Comparison of ENCODE assay signal across 8 mouse cellular contexts in genomic region chr11:62643011-62643631, GRCm38 (mm10). TPM values are rescaled to one million over a fixed set of nuclear protein-coding genes. Genes with fewer than 3 reads are reported as not detected.
DNase-seq lines count a peak whose midpoint lies in the region; ATAC-seq and TF ChIP-seq lines count a peak whose summit lies in the region.

No protein-coding gene starts in this region.

- H3K4me1 ChIP-seq in spleen, adult 2 months (ENCODE audit: control insufficient read depth, insufficient read depth, insufficient read length), result peaks cover 27% of the 10 kb centered on the region
- peaks cover 33% of the 10 kb centered on the region for H3K4me1 ChIP-seq in lung, embryonic 14.5 days (ENCODE audit: insufficient read depth)
- H3K4me1 ChIP-seq in stomach, embryonic 16.5 days (ENCODE audit: control insufficient read depth, insufficient read depth, low read length), result peaks cover 47% of the 10 kb centered on the region

- H3K36me3 ChIP-seq in spleen, adult 2 months (ENCODE audit: control insufficient read depth, insufficient read depth, low read length), result no peaks in the 10 kb centered on the region
- no peaks in the 10 kb centered on the region for H3K36me3 ChIP-seq in lung, embryonic 14.5 days (ENCODE audit: insufficient read depth)
- no peaks in the 10 kb centered on the region for H3K36me3 ChIP-seq in stomach, embryonic 16.5 days (ENCODE audit: control insufficient read depth, insufficient read depth, low read length)

- ATAC-seq in lung, embryonic 14.5 days (ENCODE audit: insufficient read depth), result no peak
- ATAC-seq in stomach, embryonic 16.5 days (ENCODE audit: insufficient read depth, low FRiP score), result peak; percentile 72

- H3K4me2 ChIP-seq in lung, embryonic 14.5 days, result no peak overlapping the region
- no peak overlapping the region for H3K4me2 ChIP-seq in stomach, embryonic 16.5 days (ENCODE audit: low read depth, low read length)

- H3K27ac ChIP-seq in spleen, adult 2 months (ENCODE audit: insufficient read depth, low read length), result peak overlapping the region; percentile 48
- H3K27ac ChIP-seq in lung, embryonic 14.5 days (ENCODE audit: low read depth), result peak overlapping the region; percentile 50; the same call in 1 of the 2 replicates
- H3K27ac ChIP-seq in stomach, embryonic 16.5 days (ENCODE audit: low read length), result peak overlapping the region; percentile 9

- no peak for TF ChIP-seq CTCF in spleen, adult 2 months (IDR thresholded peaks at IDR 0.05; ENCODE audit: extremely low read depth, insufficient read depth, insufficient read length, insufficient replicate concordance)
- no peak for TF ChIP-seq CTCF in lung, embryonic 14.5 days (IDR thresholded peaks at IDR 0.05; ENCODE audit: low read depth)

- WGBS in spleen, adult 2 months, result 37% methylated on average over 8 of the region's 8 CpGs
- WGBS in lung, embryonic 14.5 days, result 68% methylated on average over 8 of the region's 8 CpGs
- WGBS in stomach, embryonic 16.5 days, result 68% methylated on average over 8 of the region's 8 CpGs

- DNase-seq in spleen, adult 2 months (ENCODE audit: low read depth in 1 of 2, low spot score in 2 of 2), result no peak
- no peak for DNase-seq in spleen, adult 12 weeks (ENCODE audit: low spot score)
- peak; percentile 85 for DNase-seq in cerebellum, adult 9-11 months
- peak; percentile 66 to 67 for DNase-seq in heart, postnatal 14 days
- peak; percentile 73 for DNase-seq in lung, embryonic 14.5 days
- no peak for DNase-seq in adipocyte (ENCODE audit: low spot score)
- DNase-seq in layer of hippocampus, adult 8-10 months (ENCODE audit: low spot score in 2 of 2), result no peak

- intact Hi-C loops in heart, postnatal 14 days (cut with DNase I), result no loop called here

- no peak for TF ChIP-seq POLR2A in spleen, adult 2 months (IDR thresholded peaks at IDR 0.05; ENCODE audit: low read depth, low read length)

- H3K27me3 ChIP-seq in spleen, adult 2 months (ENCODE audit: control insufficient read depth, insufficient read depth, low read length), result peaks cover 2% of the 10 kb centered on the region; the same call in 1 of the 2 replicates
- H3K27me3 ChIP-seq in lung, embryonic 14.5 days (ENCODE audit: insufficient read depth, low read length), result no peaks in the 10 kb centered on the region
- H3K27me3 ChIP-seq in stomach, embryonic 16.5 days (ENCODE audit: control insufficient read depth, insufficient read depth, low read length), result no peaks in the 10 kb centered on the region

- no peak overlapping the region for H3K9ac ChIP-seq in lung, embryonic 14.5 days
- 0 out of 2 replicates have a peak overlapping the region, but pooled peaks have one; percentile 17 for H3K9ac ChIP-seq in stomach, embryonic 16.5 days (ENCODE audit: low read length)

- no peak overlapping the region for H3K4me3 ChIP-seq in spleen, adult 2 months (ENCODE audit: extremely low read depth, insufficient read depth, insufficient read length)
- no peak overlapping the region for H3K4me3 ChIP-seq in lung, embryonic 14.5 days (ENCODE audit: low read depth, low read length)
- no peak overlapping the region for H3K4me3 ChIP-seq in stomach, embryonic 16.5 days (replicated peaks; ENCODE audit: low read length)

- no peaks in the 10 kb centered on the region for H3K9me3 ChIP-seq in lung, embryonic 14.5 days (ENCODE audit: low read depth, low read length)
- no peaks in the 10 kb centered on the region for H3K9me3 ChIP-seq in stomach, embryonic 16.5 days (replicated peaks; ENCODE audit: control insufficient read depth, low read length)

RNA-seq across cellular contexts. Expression of gene Lrrc75a, which starts 5.2 kb away (rescaled TPM):
- polyA plus RNA-seq in spleen, adult 2 months (2012; rRNA removed), result 6.6 and 9.4 TPM in 2 replicates
- total RNA-seq in heart, postnatal 14 days (2021), result 1 to 10 TPM; 6.3 to 7.9 TPM
- 14.1 and 16.4 TPM in 2 replicates for polyA plus RNA-seq in lung, embryonic 14.5 days (2014; fragmentation: Nextera tagmentation; extraction: Ambion mirVana)
- 5.3 and 5.6 TPM in 2 replicates for polyA plus RNA-seq in stomach, embryonic 16.5 days (2015; fragmentation: Nextera tagmentation; extraction: Ambion mirVana)
- 1 to 10 TPM; 7.5 to 9.3 (median 9.0) TPM for total RNA-seq in layer of hippocampus, adult 8-10 months (2022)

RNA-seq across cellular contexts. Expression of gene Mmgt2, which starts 5.3 kb away (rescaled TPM):
- 22.3 and 24.6 TPM in 2 replicates for polyA plus RNA-seq in spleen, adult 2 months (2012; rRNA removed)
- total RNA-seq in heart, postnatal 14 days (2021), result 10 to 100 TPM in 1 of 2 experiments, 1 to 10 TPM in 1; 10.0 to 10.3 TPM
- polyA plus RNA-seq in lung, embryonic 14.5 days (2014; fragmentation: Nextera tagmentation; extraction: Ambion mirVana), result 42.7 and 42.8 TPM in 2 replicates
- polyA plus RNA-seq in stomach, embryonic 16.5 days (2015; fragmentation: Nextera tagmentation; extraction: Ambion mirVana), result 39.6 and 42.1 TPM in 2 replicates
- total RNA-seq in layer of hippocampus, adult 8-10 months (2022), result 10 to 100 TPM; 17.4 to 25.5 (median 20.8) TPM

Comparison
In these comparisons a context has a peak if more than half of its experiments do, and no peak if none do; other contexts are left out.
1. DNase-seq: peak in cerebellum, adult 9-11 months (single experiment), heart, postnatal 14 days (2 of 2) and lung, embryonic 14.5 days (single experiment); none in spleen, adult 2 months (0 of 2), spleen, adult 12 weeks (single experiment), adipocyte (single experiment) and layer of hippocampus, adult 8-10 months (0 of 2).
2. Peak in every context shown above with its lines, with median percentiles within 50 percentile points of each other: H3K27ac ChIP-seq.